Mouse (Mus musculus) forebrain, postnatal 0 days (tissue): ENCODE data around the gene Tmem33. TPM values are rescaled to one million over a fixed set of nuclear protein-coding genes. Genes with fewer than 3 reads are reported as not detected.
A peak's percentile ranks its signal among the peaks of the same experiment; 100 is the strongest.

Experiments used
- ATAC-seq: fragments of 200-750 bp; cut with Nextera tagmentation; 2 replicates; pipeline ENCODE4 v1.8.0; 2017; ENCODE audit warnings: mild to moderate bottlenecking, moderate library complexity
- DNase-seq: peaks from one replicate; pipeline ENCODE4 v3.0.0-alpha.2; 2015
- H3K27ac ChIP-seq: fragments of 300-500 bp; sonication (generic); 2 replicates; pipeline ENCODE4 v1.5.1; 2014; ENCODE audit warnings: low read depth, mild to moderate bottlenecking, antibody characterized with exemption, low read length, moderate library complexity, mixed read lengths
- H3K27me3 ChIP-seq: fragments of 300-500 bp; sonication (generic); 2 replicates; pipeline ENCODE4 v1.6.1; 2014; ENCODE audit warnings: mild to moderate bottlenecking, low read length, mixed read lengths; ENCODE audit not compliant: insufficient read depth
- H3K36me3 ChIP-seq: fragments of 300-500 bp; sonication (generic); 2 replicates; pipeline ENCODE4 v1.6.1; 2014; ENCODE audit warnings: mild to moderate bottlenecking, moderate library complexity; ENCODE audit not compliant: insufficient read depth
- H3K4me1 ChIP-seq: fragments of 300-500 bp; sonication (generic); 2 replicates; pipeline ENCODE4 v1.6.1; 2014; ENCODE audit warnings: antibody characterized with exemption; ENCODE audit not compliant: insufficient read depth
- H3K4me2 ChIP-seq: fragments of 300-500 bp; sonication (generic); 2 replicates; pipeline ENCODE4 v1.6.1; 2014; ENCODE audit warnings: low read depth, mild to moderate bottlenecking, moderate library complexity
- H3K4me3 ChIP-seq: fragments of 300-500 bp; sonication (generic); 2 replicates; pipeline ENCODE4 v1.5.1; 2014; ENCODE audit warnings: low read depth, low read length, mixed read lengths
- H3K9ac ChIP-seq: fragments of 300-500 bp; sonication (generic); 2 replicates; pipeline ENCODE4 v1.6.1; 2014; ENCODE audit warnings: mild to moderate bottlenecking
- H3K9me3 ChIP-seq: fragments of 300-500 bp; sonication (generic); 2 replicates; pipeline ENCODE4 v1.6.1; 2016; ENCODE audit warnings: low read length
- CTCF ChIP-seq: sonication (generic); IDR thresholded peaks from 2 replicates; pipeline ENCODE4 v1.5.1; 2016; ENCODE audit warnings: antibody characterized with exemption, control low read depth, low read depth
- WGBS: fragments of 180-500 bp; shearing (Covaris S2); extraction: QIAGEN DNeasy Blood & Tissue Kit; methylation state at CpG from one replicate; pipeline ENCODE4 v1.1.7; 2014; 5-methylcytosine and 5-hydroxymethylcytosine counted together
- polyA plus RNA-seq: library from polyadenylated mRNA; unstranded; fragments of >200 nt; fragmentation: Nextera tagmentation; extraction: Ambion mirVana; gene quantifications from 2 replicates; pipeline ENCODE4 v1.2.1, GENCODE M21; 2015
- total RNA-seq: library from RNA; depleted of rRNA; stranded (reverse); fragments of >200 nt; gene quantifications from 2 replicates; pipeline ENCODE4 v1.2.3, GENCODE M21; 2014; rRNA removed

Gene Tmem33
- total and polyA plus RNA-seq, 2 experiments from 2014 or later = 52.5 to 73.1 TPM

GRCm38 (mm10) chr5:67321656-67322268 is 61.4 kb downstream of the Tmem33 start:
- WGBS = 85% methylated on average over 17 of the region's 17 CpGs
- H3K4me3 ChIP-seq = no peak overlapping the region
- H3K4me2 ChIP-seq = no peak overlapping the region
- H3K27ac ChIP-seq = no peak overlapping the region
- H3K9ac ChIP-seq = no peak overlapping the region
- H3K36me3 ChIP-seq = peaks cover 10% of the 10 kb centered on the region; the same call in 1 of the 2 replicates
- no peaks in the 10 kb centered on the region for H3K4me1 ChIP-seq
- TF ChIP-seq CTCF = no peak
- ATAC-seq (no peak), DNase-seq (peak; percentile 8)
- H3K9me3 ChIP-seq = no peaks in the 10 kb centered on the region
- H3K27me3 ChIP-seq = no peaks in the 10 kb centered on the region

- DNase-seq (no peak), ATAC-seq (no peak)
- H3K4me3 ChIP-seq = no peak overlapping the region
- no peak for TF ChIP-seq CTCF
- 34% methylated on average over 1 of the region's 1 CpGs for WGBS
- H3K4me2 ChIP-seq = no peak overlapping the region
- peaks cover 12% of the 10 kb centered on the region for H3K36me3 ChIP-seq
- H3K9me3 ChIP-seq = no peaks in the 10 kb centered on the region
- H3K27ac ChIP-seq = no peak overlapping the region
- H3K4me1 ChIP-seq = no peaks in the 10 kb centered on the region
- H3K27me3 ChIP-seq = no peaks in the 10 kb centered on the region
- no peak overlapping the region for H3K9ac ChIP-seq
Measured at GRCm38 (mm10) chr5:67324032-67324431, 63.7 kb downstream of the Tmem33 start.

GRCm38 (mm10) chr5:67340811-67341210 is 80.4 kb downstream of the Tmem33 start:
- no peaks in the 10 kb centered on the region for H3K4me1 ChIP-seq
- WGBS = 97% methylated on average over 6 of the region's 6 CpGs
- H3K27me3 ChIP-seq = no peaks in the 10 kb centered on the region
- DNase-seq = no peak
- H3K4me2 ChIP-seq = no peak overlapping the region
- ATAC-seq = no peak
- H3K27ac ChIP-seq = no peak overlapping the region
- H3K9ac ChIP-seq = no peak overlapping the region
- H3K4me3 ChIP-seq = no peak overlapping the region
- no peak for TF ChIP-seq CTCF
- no peaks in the 10 kb centered on the region for H3K9me3 ChIP-seq
- peaks cover 30% of the 10 kb centered on the region for H3K36me3 ChIP-seq

Other genes starting within 250 kb of the Tmem33 start
- gene Phox2b, start 161.3 kb upstream of the Tmem33 start, total RNA-seq = not detected in 2 replicates
- gene Phox2b, start 161.3 kb upstream of the Tmem33 start, polyA plus RNA-seq = not detected in 2 replicates
- gene Slc30a9, start 46.4 kb downstream of the Tmem33 start, total RNA-seq = 83.2 and 102 TPM in 2 replicates
- gene Slc30a9, start 46.4 kb downstream of the Tmem33 start, polyA plus RNA-seq = 128 and 167 TPM in 2 replicates
- gene Bend4, start 167.7 kb downstream of the Tmem33 start, total RNA-seq = 7.2 and 11.5 TPM in 2 replicates
- 2.6 and 5.0 TPM in 2 replicates for gene Bend4, start 167.7 kb downstream of the Tmem33 start, polyA plus RNA-seq